Mouse (Mus musculus): ENCODE results near the gene Ms4a6d.

DNA sequence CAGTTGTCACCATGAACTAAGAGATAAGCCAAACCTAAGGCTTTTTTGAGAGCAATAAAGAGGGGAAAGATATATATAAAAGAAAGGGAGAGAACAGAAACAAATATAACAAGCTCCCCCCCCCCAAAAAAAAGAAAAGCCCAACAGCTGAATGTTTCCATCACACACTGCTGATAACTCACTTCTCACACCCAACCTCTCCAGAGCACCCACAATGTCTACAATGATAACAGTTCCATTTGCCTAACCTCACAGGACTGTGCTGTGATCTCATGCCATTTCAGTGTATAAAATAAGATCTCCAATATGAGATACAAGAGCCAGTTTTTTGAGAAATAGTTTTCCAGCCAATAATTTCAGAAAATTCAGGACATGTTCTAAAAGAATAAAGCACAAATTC lies 13.3 kb upstream of the Ms4a6d start:
- no peak for TF ChIP-seq POLR2A (IDR thresholded peaks at IDR 0.05; ENCODE audit: insufficient read depth, low read depth, low read length)
- TF ChIP-seq CTCF (IDR thresholded peaks at IDR 0.05; ENCODE audit: insufficient read depth, low read depth, low read length), result no peak

Data from olfactory bulb, adult 2 months (tissue).